Mouse (Mus musculus) spleen, adult 2 months (tissue): ENCODE results near the gene Zfand3.

Experiments used
- CTCF ChIP-seq: fragments of 200-500 bp; IDR thresholded peaks from 2 replicates; pipeline ENCODE4 v1.5.1; 2011; ENCODE audit warnings: mild to moderate bottlenecking, inconsistent platforms; ENCODE audit not compliant: insufficient read depth, insufficient read length, insufficient replicate concordance; ENCODE audit errors: extremely low read depth
- POLR2A ChIP-seq: fragments of 200-500 bp; IDR thresholded peaks from 2 replicates; pipeline ENCODE4 v1.6.1; 2011; ENCODE audit warnings: low read depth, low read length, inconsistent platforms

- TF ChIP-seq CTCF = no peak
- no peak for TF ChIP-seq POLR2A
These were observed 97.3 kb downstream of the Zfand3 start for GRCm38 (mm10) chr17:30101801-30102200.
